Mouse (Mus musculus) layer of hippocampus, adult 9-10 months (tissue): ENCODE results near the gene A630076J17Rik.

Experiments
- DNase-seq: peaks from one replicate; pipeline ENCODE4 v3.0.0; 2022; ENCODE audit warnings: low spot score

The A630076J17Rik gene

GRCm38 (mm10) chr3:107231202-107231601 is 788 bp downstream of the A630076J17Rik start:
- no peak for DNase-seq

- peak; percentile 88 for DNase-seq
These were observed 3.0 kb downstream of the A630076J17Rik start for GRCm38 (mm10) chr3:107233351-107233813.

- no peak for DNase-seq
These were observed 3.5 kb downstream of the A630076J17Rik start for GRCm38 (mm10) chr3:107233945-107234344.

- no peak for DNase-seq
These were observed 7.6 kb downstream of the A630076J17Rik start for GRCm38 (mm10) chr3:107238051-107238450.

- DNase-seq, result no peak
These were observed 8.1 kb downstream of the A630076J17Rik start for GRCm38 (mm10) chr3:107238471-107238980.

GRCm38 (mm10) chr3:107239607-107240006 is 9.2 kb downstream of the A630076J17Rik start, which contains the start of gene Prok1:
Gene Prok1 (minus strand): TSS chr3:107239707.
- no peak for DNase-seq

- DNase-seq, result no peak
These were observed 11.1 kb downstream of the A630076J17Rik start for GRCm38 (mm10) chr3:107241389-107242094.

- DNase-seq, result no peak
These were observed 16.5 kb downstream of the A630076J17Rik start for GRCm38 (mm10) chr3:107246876-107247275.

GRCm38 (mm10) chr3:107249042-107249441 is 18.6 kb downstream of the A630076J17Rik start:
- DNase-seq, result no peak

GRCm38 (mm10) chr3:107250320-107250719 is 19.9 kb downstream of the A630076J17Rik start:
- no peak for DNase-seq

GRCm38 (mm10) chr3:107252035-107252434 is 21.6 kb downstream of the A630076J17Rik start:
- no peak for DNase-seq

GRCm38 (mm10) chr3:107253925-107254324 is 23.5 kb downstream of the A630076J17Rik start:
- DNase-seq, result no peak

- no peak for DNase-seq
These were observed 25.6 kb downstream of the A630076J17Rik start for GRCm38 (mm10) chr3:107255992-107256391.

- DNase-seq, result no peak
These were observed 26.3 kb downstream of the A630076J17Rik start for GRCm38 (mm10) chr3:107256724-107257123.

GRCm38 (mm10) chr3:107257924-107258323 is 27.5 kb downstream of the A630076J17Rik start:
- no peak for DNase-seq

GRCm38 (mm10) chr3:107260956-107261850 is 30.8 kb downstream of the A630076J17Rik start:
- no peak for DNase-seq

GRCm38 (mm10) chr3:107261851-107262165 is 31.4 kb downstream of the A630076J17Rik start:
- DNase-seq, result no peak

GRCm38 (mm10) chr3:107266814-107267345 is 36.5 kb downstream of the A630076J17Rik start:
- no peak for DNase-seq

GRCm38 (mm10) chr3:107272433-107272832 is 42.0 kb downstream of the A630076J17Rik start:
- no peak for DNase-seq

GRCm38 (mm10) chr3:107273820-107274219 is 43.4 kb downstream of the A630076J17Rik start:
- peak; percentile 50 for DNase-seq

GRCm38 (mm10) chr3:107275351-107275750 is 44.9 kb downstream of the A630076J17Rik start:
- no peak for DNase-seq

- DNase-seq, result no peak
These were observed 45.6 kb downstream of the A630076J17Rik start for GRCm38 (mm10) chr3:107275996-107276395.
